Mouse (Mus musculus): ENCODE results near the gene Mpl. TPM values are rescaled to one million over a fixed set of nuclear protein-coding genes. Genes with fewer than 3 reads are reported as not detected.

Gene Mpl
- polyA plus RNA-seq, 1 experiment from 2014 or later = 32.7 TPM

DNA sequence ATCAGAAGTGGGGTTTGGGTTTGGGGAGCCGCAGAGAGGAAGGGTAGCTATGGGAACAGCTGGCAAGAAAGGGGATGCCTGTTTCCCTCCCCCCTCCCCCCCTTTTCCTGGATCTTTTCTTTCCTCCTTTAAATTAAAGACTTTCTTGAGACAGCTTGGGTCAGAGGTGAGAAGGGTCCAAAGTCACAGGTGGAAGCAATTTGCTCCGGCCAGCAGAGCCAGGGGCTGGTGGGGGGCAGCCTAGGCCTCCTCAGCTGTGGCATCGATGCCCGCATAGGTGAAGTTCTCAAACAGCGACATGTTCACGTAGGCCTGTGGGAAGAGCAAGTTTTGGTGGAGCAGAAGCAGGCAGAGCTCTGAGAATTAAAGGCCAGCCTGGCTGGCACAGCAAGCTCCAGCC is 14.0 kb upstream of the Mpl start:
- H3K4me1 ChIP-seq (replicated peaks; ENCODE audit: control insufficient read depth, insufficient read depth, low read length) = no peaks in the 10 kb centered on the region
- H3K9ac ChIP-seq (ENCODE audit: low read depth, low read length) = no peak overlapping the region
- no peak overlapping the region for H3K4me2 ChIP-seq
- H3K4me3 ChIP-seq (ENCODE audit: low read depth, low read length) = no peak overlapping the region
- WGBS = 83% methylated on average over 6 of the region's 6 CpGs
- no peak overlapping the region for H3K27ac ChIP-seq (ENCODE audit: low read depth, low read length)
- H3K9me3 ChIP-seq (ENCODE audit: control insufficient read depth, low read length) = no peaks in the 10 kb centered on the region
- DNase-seq (ENCODE audit: low spot score) (no peak), ATAC-seq (replicated peaks; ENCODE audit: low FRiP score) (no peak)
- H3K27me3 ChIP-seq (replicated peaks; ENCODE audit: control insufficient read depth, insufficient read depth, low read length) = no peaks in the 10 kb centered on the region
- no peaks in the 10 kb centered on the region for H3K36me3 ChIP-seq (ENCODE audit: control insufficient read depth, insufficient read depth, low read length)

DNA sequence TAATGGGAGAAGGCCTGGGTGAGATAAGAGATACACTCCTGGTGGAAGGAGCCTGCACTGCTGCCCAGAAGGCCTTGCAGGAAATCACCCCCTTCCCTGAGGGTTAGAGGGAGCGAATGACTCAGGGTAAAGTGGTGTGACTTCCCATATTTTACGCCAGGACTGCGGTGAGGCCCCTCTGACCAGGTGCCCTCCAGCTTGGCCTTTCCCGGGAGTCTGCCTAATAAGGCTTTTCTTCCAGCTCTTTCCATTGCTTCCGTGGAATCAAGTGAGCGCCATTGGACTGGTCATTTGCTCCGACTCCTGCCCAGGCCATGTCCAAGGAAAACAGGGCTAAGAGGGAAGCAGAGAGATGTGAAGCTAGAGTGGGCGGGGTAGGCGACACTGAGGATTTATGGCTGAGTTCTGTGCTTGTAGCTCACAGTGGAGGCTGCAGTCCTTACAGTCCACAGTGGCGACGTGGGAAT is 8.4 kb upstream of the Mpl start:
- 26% methylated on average over 11 of the region's 11 CpGs for WGBS
- Histone ChIP-seq H3K36me3 (ENCODE audit: control insufficient read depth, insufficient read depth, low read length) (no peaks in the 10 kb centered on the region), H3K4me1 (replicated peaks; ENCODE audit: control insufficient read depth, insufficient read depth, low read length) (peaks cover 5% of the 10 kb centered on the region), H3K9me3 (ENCODE audit: control insufficient read depth, low read length) (no peaks in the 10 kb centered on the region), H3K4me2 (peak overlapping the region; percentile 41), H3K4me3 (ENCODE audit: low read depth, low read length) (no peak overlapping the region), H3K27ac (ENCODE audit: low read depth, low read length) (peak overlapping the region; percentile 38), H3K9ac (ENCODE audit: low read depth, low read length) (no peak overlapping the region; the same call in 1 of the 2 replicates), H3K27me3 (replicated peaks; ENCODE audit: control insufficient read depth, insufficient read depth, low read length) (no peaks in the 10 kb centered on the region)
- peak; percentile 70; the same call in 1 of the 2 replicates for ATAC-seq (replicated peaks; ENCODE audit: low FRiP score)
- no peak for DNase-seq (ENCODE audit: low spot score)

GRCm38 (mm10) chr4:118464956-118465355 is 7.6 kb upstream of the Mpl start:
- Histone ChIP-seq H3K4me2 (no peak overlapping the region), H3K27ac (ENCODE audit: low read depth, low read length) (0 out of 2 replicates have a peak overlapping the region, but pooled peaks have one; percentile 21), H3K27me3 (replicated peaks; ENCODE audit: control insufficient read depth, insufficient read depth, low read length) (no peaks in the 10 kb centered on the region), H3K4me1 (replicated peaks; ENCODE audit: control insufficient read depth, insufficient read depth, low read length) (peaks cover 5% of the 10 kb centered on the region), H3K4me3 (ENCODE audit: low read depth, low read length) (no peak overlapping the region), H3K36me3 (ENCODE audit: control insufficient read depth, insufficient read depth, low read length) (no peaks in the 10 kb centered on the region), H3K9me3 (ENCODE audit: control insufficient read depth, low read length) (no peaks in the 10 kb centered on the region), H3K9ac (ENCODE audit: low read depth, low read length) (no peak overlapping the region)
- DNase-seq (ENCODE audit: low spot score) (no peak), ATAC-seq (replicated peaks; ENCODE audit: low FRiP score) (no peak)
- 77% methylated on average over 3 of the region's 3 CpGs for WGBS

- H3K36me3 ChIP-seq (ENCODE audit: control insufficient read depth, insufficient read depth, low read length) = no peaks in the 10 kb centered on the region
- no peaks in the 10 kb centered on the region for H3K9me3 ChIP-seq (ENCODE audit: control insufficient read depth, low read length)
- no peak overlapping the region for H3K9ac ChIP-seq (ENCODE audit: low read depth, low read length)
- DNase-seq (ENCODE audit: low spot score) (no peak), ATAC-seq (replicated peaks; ENCODE audit: low FRiP score) (no peak)
- WGBS = 53% methylated on average over 24 of the region's 24 CpGs
- no peaks in the 10 kb centered on the region for H3K27me3 ChIP-seq (replicated peaks; ENCODE audit: control insufficient read depth, insufficient read depth, low read length)
- H3K27ac ChIP-seq (ENCODE audit: low read depth, low read length) = no peak overlapping the region
- no peaks in the 10 kb centered on the region for H3K4me1 ChIP-seq (replicated peaks; ENCODE audit: control insufficient read depth, insufficient read depth, low read length)
- H3K4me2 ChIP-seq = peak overlapping the region; percentile 62
- peak overlapping the region; percentile 35 for H3K4me3 ChIP-seq (ENCODE audit: low read depth, low read length)
Observed at GRCm38 (mm10) chr4:118446415-118447153, 10.7 kb downstream of the Mpl start.

GRCm38 (mm10) chr4:118445781-118446414 is 11.4 kb downstream of the Mpl start:
- Histone ChIP-seq H3K9ac (ENCODE audit: low read depth, low read length) (no peak overlapping the region), H3K27me3 (replicated peaks; ENCODE audit: control insufficient read depth, insufficient read depth, low read length) (no peaks in the 10 kb centered on the region), H3K4me3 (ENCODE audit: low read depth, low read length) (peak overlapping the region; percentile 35), H3K36me3 (ENCODE audit: control insufficient read depth, insufficient read depth, low read length) (no peaks in the 10 kb centered on the region), H3K4me1 (replicated peaks; ENCODE audit: control insufficient read depth, insufficient read depth, low read length) (no peaks in the 10 kb centered on the region), H3K4me2 (peak overlapping the region; percentile 62), H3K27ac (ENCODE audit: low read depth, low read length) (no peak overlapping the region), H3K9me3 (ENCODE audit: control insufficient read depth, low read length) (no peaks in the 10 kb centered on the region)
- ATAC-seq (replicated peaks; ENCODE audit: low FRiP score) = peak; percentile 74
- 36% methylated on average over 18 of the region's 18 CpGs for WGBS
- no peak for DNase-seq (ENCODE audit: low spot score)

DNA sequence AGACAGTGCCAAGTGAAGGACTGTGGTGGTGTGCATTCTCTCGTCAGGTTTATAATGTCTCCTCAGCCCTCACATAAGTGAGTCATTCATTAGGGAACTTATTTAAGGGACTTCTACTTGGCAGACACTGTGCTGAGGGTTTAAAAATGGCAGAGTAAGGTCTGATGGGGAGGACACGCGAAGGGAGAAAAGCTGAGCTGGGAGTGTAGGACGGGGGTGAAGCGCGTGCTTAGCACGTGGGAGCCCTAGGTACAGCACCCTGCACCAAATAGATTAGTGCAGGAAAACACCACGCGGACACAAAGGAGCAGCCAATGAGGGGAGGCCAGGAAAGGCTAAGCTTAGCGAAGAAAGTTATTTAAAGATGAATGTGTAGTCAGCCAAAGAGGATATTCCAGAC is 12.2 kb downstream of the Mpl start:
- 86% methylated on average over 10 of the region's 10 CpGs for WGBS

DNA sequence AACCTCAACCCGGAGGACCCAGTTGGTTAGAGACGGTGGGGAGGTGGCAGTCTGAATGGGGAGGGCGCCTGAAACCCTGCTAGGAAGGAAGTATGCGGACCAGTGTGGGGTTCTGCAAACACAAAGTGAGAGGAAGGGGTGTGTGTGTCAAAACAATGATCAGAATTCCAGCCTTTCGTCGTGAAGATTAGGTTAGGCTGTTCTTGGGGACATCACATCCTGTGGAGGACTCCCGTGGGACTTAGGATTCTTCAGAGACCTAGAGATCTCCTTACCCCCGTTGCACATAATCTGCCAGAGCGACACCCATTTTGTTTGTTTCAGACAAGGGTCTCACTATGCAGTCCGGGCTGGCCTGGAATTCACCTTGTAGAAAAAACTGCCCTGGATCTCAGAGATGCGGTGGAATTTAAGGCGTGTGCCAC is 19.5 kb downstream of the Mpl start:
- Histone ChIP-seq H3K27ac (ENCODE audit: low read depth, low read length) (peak overlapping the region; percentile 94), H3K36me3 (ENCODE audit: control insufficient read depth, insufficient read depth, low read length) (peaks cover 29% of the 10 kb centered on the region), H3K4me3 (ENCODE audit: low read depth, low read length) (peak overlapping the region; percentile 78), H3K9me3 (ENCODE audit: control insufficient read depth, low read length) (no peaks in the 10 kb centered on the region), H3K4me1 (replicated peaks; ENCODE audit: control insufficient read depth, insufficient read depth, low read length) (peaks cover 30% of the 10 kb centered on the region), H3K27me3 (replicated peaks; ENCODE audit: control insufficient read depth, insufficient read depth, low read length) (no peaks in the 10 kb centered on the region), H3K4me2 (peak overlapping the region; percentile 88), H3K9ac (ENCODE audit: low read depth, low read length) (peak overlapping the region; percentile 84)
- peak; percentile 39; the same call in 1 of the 2 replicates for ATAC-seq (replicated peaks; ENCODE audit: low FRiP score)
- 8% methylated on average over 12 of the region's 12 CpGs for WGBS
- no peak for DNase-seq (ENCODE audit: low spot score)

More for the DNA sequence above, 12.2 kb downstream of the Mpl start:
- Histone ChIP-seq H3K36me3 (ENCODE audit: control insufficient read depth, insufficient read depth, low read length) (no peaks in the 10 kb centered on the region), H3K4me3 (ENCODE audit: low read depth, low read length) (no peak overlapping the region), H3K9me3 (ENCODE audit: control insufficient read depth, low read length) (no peaks in the 10 kb centered on the region), H3K4me1 (replicated peaks; ENCODE audit: control insufficient read depth, insufficient read depth, low read length) (no peaks in the 10 kb centered on the region), H3K4me2 (no peak overlapping the region), H3K27ac (ENCODE audit: low read depth, low read length) (no peak overlapping the region), H3K9ac (ENCODE audit: low read depth, low read length) (no peak overlapping the region), H3K27me3 (replicated peaks; ENCODE audit: control insufficient read depth, insufficient read depth, low read length) (no peaks in the 10 kb centered on the region)
- DNase-seq (ENCODE audit: low spot score) = no peak
- no peak for ATAC-seq (replicated peaks; ENCODE audit: low FRiP score)

DNA sequence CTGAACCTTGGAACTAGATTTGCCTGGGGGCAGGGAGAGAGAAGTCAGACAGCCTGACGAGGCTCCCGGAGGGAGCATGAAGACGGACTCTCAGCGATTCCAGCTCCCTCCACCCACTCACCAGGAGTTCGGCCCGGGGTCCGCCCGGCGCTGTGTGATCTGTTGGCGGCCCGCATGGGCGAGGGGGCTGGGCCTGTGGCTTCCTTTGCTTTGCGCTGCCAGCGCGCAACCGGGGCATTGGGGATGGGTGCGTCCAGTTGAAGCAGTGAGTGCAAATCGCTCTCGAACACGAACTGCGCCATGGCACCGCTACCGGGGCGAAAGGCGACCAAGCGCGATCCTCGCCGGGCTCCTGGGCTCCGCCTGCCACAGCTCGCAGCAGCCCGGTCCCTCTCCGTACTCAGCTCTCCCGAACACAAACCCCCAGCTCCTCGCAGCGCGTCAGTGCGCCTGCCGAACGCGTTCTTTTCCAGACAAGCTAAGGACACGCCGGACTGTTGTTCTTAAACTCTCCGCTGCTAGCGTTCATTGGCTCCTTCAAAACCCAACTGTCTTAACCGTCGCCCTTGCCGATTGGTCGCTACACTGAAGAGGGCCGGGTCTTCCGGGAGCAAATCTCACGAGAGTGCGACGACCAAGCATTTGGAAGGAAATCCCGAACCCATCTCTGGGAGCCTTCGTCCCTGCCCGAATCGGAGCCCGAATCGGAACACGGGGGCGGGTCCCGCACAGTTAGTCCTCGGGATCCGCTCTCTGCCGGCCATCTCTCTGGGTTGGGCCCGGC is 20.3 kb downstream of the Mpl start, which contains the start of gene Cdc20:
TSS of gene Cdc20 (minus strand) at position 533 of the 784 bp plus-strand sequence.
- H3K4me2 ChIP-seq = peak within 1 kb of the TSS; percentile 88
- H3K4me1 ChIP-seq (replicated peaks; ENCODE audit: control insufficient read depth, insufficient read depth, low read length) = peaks cover 34% of the 10 kb centered on the region
- WGBS = under 1% methylated on average over 67 of the region's 67 CpGs

More for the DNA sequence above, 20.3 kb downstream of the Mpl start, which contains the start of gene Cdc20:
- peak; percentile 94 for ATAC-seq (replicated peaks; ENCODE audit: low FRiP score)
- Histone ChIP-seq H3K4me3 (ENCODE audit: low read depth, low read length) (peak within 1 kb of the TSS; percentile 78), H3K36me3 (ENCODE audit: control insufficient read depth, insufficient read depth, low read length) (peaks cover 35% of the 10 kb centered on the region), H3K27me3 (replicated peaks; ENCODE audit: control insufficient read depth, insufficient read depth, low read length) (no peaks in the 10 kb centered on the region), H3K9ac (ENCODE audit: low read depth, low read length) (peak within 1 kb of the TSS; percentile 84), H3K9me3 (ENCODE audit: control insufficient read depth, low read length) (no peaks in the 10 kb centered on the region), H3K27ac (ENCODE audit: low read depth, low read length) (peak within 1 kb of the TSS; percentile 94)
- DNase-seq (ENCODE audit: low spot score) = peak; percentile 86
